Mouse (Mus musculus) adrenal gland, postnatal 10 days (tissue): ENCODE results near the gene Rabgap1l. TPM values are rescaled to one million over a fixed set of nuclear protein-coding genes. Genes with fewer than 3 reads are reported as not detected.

ENCODE experiments used
- DNase-seq: peaks from one replicate; pipeline ENCODE4 v3.0.0; 2021; ENCODE audit warnings: mixed read lengths
- total RNA-seq, 2 experiments: library from RNA; stranded (reverse); gene quantifications; 2 replicates each; pipeline ENCODE4 v1.2.3; 2021

Rabgap1l gene
- total RNA-seq, 2 experiments from 2014 or later: 31.3 to 34.1 TPM

DNA sequence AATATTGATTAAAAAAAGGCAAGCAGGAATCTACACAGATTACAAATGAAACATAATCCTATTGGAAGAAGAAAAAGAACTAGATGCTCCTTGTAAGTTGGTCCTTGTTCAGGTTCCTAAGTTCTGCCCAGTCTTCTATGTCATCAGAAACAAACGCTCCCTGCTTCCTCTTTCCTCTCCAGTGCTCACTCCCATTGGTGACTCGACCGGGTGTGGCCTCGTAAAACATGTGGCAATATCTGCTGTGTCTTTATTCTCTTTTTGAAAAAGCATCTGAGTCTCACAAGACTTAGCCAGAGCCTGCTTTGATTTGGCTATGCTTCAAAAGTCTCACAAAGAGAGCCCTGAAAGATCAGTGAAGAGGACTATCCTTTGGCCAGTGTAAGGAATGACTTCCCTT, 512.4 kb downstream of the Rabgap1l start:
- no peak for DNase-seq

DNA sequence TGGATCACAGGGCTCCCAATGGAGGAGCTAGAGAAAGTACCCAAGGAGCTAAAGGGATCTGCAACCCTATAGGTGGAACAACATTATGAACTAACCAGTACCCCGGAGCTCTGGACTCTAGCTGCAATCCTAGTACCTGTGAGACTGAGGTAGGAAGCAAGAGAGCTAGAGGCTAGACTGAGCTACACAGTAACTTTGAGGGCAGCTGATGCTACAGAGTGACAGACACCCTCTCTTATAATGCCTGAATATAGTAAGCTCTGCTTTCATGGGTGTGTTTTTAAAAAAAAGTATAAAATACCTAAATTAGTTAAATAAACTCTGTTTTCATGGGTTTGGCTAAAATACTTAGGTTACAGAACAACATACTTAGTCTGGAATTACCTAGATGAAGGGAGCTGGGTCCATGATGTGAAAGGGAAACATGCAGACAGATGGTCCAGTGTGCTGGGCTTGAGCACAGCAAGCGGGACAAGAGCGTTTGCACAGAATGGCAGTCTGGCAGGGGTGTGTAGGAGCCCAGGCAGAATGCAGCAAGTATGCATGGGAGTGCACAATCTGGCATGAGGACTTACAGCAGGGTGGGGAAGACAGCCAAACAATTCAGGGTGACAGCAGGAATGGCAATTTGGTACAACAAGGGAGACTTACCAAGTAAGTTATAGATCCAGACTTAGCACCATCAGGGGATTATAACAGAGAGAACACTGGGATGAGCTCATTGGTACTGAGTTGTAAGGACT, 514.9 kb downstream of the Rabgap1l start:
- no peak for DNase-seq

GRCm38 (mm10) chr1:160275248-160275647, 517.8 kb downstream of the Rabgap1l start:
- DNase-seq: no peak

DNA sequence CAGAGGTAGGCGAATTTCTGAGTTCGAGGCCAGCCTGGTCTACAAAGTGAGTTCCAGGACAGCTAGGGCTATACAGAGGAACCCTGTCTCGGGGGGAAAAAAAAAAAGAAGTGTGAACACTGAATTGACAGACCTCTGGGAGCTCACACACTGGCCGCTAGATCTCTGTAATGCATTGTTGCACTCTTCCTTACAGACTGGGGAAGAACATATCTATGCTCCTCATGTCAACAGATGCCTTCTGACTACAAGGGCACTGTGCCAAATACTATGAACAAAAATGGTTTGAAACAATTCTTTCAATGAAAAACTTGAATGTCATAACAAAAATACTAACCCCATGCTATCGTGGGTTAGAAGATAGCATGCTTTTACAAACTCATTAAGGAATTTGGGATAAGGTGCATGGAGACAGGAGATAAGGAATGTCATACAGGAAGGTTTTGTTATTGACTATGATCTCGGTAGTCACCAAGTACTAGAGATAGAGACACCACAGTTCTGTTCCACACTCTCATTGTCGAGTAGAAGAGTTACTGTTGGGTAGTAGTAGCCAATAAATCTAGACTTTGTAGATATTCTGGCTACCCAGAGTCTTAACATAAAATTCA, 519.8 kb downstream of the Rabgap1l start:
- no peak for DNase-seq

DNA sequence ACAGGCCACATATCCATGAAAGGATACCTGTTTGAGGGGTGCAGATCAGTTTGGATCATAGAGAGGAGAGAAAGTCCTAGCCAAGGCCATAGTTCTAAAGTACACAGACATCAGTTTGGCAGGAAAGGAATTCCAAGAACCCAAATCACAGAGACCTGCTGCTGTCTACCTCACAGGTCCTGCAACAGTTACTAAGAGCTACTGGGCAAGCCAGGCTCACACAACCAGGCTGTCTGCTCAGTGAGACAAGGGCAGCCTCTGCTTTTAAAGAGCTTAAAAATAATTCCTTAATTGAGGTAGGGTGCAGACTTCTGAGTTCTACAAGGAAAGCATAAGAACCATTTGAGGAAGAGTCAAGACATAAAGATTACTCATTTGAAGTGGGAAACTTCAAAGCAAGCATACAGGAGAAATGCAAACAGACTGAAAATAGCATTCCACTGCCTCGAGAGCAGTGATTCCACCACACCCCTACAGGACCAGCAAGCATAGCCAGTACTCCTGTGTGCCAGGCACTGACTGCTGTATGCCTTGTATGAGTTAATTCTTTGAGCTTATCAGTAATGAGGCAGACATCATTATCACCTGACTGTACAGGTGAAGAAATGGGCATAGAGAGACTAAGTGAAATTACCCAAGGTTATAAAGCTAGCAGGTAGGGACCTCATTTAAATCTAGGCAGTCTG, 521.6 kb downstream of the Rabgap1l start:
- no peak for DNase-seq

DNA sequence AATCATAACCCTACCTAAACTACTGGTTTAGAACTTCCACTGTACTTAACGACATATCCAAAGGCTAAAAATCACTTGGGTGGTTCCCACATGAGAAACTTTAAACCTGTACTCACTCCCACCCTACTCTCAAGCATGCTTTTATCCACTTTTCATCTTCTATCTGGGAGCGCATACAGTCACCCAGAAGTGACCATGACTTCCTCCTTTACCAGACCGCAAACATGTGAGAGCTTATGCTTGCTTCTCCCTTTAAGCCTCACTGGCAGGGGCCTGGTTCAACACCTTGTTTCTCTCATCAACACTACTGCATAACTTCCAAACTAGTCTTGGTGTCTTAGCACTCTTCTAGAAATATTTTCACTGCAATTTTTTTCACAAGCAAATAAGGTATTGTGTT, 524.7 kb downstream of the Rabgap1l start:
- no peak for DNase-seq

DNA sequence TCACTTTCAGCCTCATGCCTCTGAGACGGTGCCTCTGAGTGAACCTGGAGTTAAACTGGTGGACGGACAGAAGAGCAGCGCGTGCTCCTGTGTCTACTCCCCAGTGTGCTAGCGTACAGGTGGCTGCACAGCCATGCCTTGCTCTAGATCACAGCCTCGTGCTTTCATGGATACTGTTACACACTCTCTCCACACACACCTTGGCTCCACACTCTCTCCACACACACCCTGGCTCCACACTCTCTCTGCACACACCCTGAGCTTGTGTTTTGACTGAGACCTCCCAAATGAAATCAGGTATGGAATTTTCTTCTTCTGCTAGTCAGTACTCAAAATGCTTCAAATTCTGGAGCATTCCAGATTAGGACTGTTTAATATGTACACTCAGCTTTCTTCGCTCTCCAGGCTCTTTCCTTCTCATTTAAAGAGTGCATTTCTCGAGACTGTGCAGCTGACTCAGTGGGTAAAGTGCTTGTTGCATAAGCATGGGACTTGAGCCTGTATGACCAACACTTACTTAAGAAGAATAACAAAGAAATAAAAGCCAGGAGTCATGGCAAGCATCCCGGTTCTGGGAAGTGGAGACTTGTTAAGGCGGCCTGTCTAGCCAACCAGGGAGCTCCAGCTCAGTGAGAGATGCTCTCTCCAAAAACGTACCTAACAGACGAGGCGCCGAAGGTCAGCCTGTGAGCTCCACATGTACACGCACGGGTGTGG, 529.2 kb downstream of the Rabgap1l start:
- DNase-seq: peak; percentile 17

DNA sequence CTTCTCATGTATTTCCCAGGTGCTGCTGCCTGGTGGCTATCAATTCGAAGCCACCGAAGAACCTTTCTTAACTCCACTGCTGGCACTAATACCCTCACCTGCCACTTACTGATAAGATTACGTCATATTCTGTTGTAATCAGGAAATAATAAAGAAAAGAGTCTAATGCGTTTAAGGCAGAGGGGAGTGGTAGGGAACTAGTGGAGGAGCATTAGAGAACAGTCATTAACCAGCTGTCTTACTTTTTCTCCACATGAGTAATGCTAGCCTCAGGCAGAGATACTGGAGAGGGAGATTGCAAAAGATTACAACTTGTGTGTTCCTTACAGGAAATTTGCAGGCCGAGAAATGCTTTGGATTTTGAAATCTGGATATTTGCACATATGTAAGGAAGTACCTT, 530.0 kb downstream of the Rabgap1l start:
- no peak for DNase-seq

DNA sequence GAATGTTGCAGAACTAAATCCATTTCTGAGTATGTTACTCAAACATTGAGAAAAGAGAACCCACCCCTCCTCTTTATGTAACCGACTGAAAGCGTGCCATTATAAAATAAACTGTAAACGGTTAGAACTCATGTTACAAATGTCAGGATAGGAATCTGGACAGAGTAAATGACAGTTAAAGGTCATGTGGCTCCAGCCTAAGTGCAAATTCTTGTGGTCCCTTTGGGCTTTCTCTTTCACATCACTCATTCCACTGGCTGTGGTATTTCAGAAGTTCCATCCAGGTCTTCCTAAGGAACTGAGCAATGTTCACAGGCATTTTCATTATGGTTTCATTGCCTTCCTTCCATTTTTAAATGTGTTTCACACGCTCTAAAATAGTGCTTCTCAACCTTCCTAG, 530.6 kb downstream of the Rabgap1l start:
- no peak for DNase-seq

- no peak for DNase-seq
These were observed 531.2 kb downstream of the Rabgap1l start for GRCm38 (mm10) chr1:160261849-160262248.

DNA sequence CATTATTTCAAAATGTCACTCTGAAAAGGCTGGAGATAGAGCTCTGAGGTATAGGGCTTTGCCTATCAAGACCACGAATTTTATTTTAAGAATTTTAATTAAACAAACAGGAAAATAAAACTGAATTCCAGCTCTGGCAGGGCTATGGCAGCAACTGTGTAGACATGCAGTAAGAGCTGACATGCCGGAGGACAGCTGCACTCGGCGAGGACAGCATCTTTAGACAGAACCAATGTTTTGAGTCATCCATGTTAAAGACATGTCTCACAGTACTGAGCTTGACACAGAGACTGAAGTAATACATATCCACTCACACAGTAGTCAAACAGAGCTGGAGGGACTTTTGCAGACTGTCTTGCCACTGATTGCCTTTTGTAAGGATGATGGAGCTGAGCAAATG, 532.4 kb downstream of the Rabgap1l start:
- no peak for DNase-seq

DNA sequence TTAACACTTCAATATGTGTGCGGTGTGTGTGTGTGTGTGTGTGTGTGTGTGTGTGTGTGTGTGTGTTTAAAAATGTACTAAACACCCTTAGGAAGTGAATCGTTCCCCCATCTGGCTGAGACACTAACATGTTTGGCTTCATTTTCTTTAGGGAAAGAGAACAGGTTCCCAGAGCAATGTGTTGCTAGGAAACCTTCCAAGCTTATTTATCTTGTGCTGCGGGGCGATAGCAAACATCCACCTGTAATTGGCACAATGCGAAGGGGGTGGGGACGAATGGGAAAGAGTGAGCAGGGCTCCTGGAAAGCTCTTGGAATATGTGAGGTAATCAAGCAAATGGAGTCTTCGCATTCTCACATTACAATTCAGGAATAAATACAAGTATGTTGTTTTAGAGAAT, 533.1 kb downstream of the Rabgap1l start:
- DNase-seq: no peak

DNA sequence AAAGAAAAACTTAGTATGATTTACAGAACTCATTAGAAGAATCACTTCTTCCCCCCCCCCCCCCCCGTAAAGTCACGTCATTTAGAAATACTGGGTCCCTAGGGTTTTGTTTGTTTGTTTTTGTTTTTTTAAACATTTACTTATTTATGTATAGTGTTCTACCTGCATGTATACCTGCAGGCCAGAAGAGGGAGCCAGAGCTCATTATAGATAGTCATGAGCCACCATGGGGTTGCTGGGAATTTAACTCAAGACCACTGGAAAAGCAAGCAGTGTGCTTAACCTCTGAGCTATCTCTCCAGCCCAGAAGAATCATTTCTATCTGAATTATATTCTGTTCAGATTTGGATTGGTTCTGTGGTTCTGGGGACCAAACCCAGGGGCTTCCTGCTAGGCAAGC, 539.9 kb downstream of the Rabgap1l start:
- no peak for DNase-seq

DNA sequence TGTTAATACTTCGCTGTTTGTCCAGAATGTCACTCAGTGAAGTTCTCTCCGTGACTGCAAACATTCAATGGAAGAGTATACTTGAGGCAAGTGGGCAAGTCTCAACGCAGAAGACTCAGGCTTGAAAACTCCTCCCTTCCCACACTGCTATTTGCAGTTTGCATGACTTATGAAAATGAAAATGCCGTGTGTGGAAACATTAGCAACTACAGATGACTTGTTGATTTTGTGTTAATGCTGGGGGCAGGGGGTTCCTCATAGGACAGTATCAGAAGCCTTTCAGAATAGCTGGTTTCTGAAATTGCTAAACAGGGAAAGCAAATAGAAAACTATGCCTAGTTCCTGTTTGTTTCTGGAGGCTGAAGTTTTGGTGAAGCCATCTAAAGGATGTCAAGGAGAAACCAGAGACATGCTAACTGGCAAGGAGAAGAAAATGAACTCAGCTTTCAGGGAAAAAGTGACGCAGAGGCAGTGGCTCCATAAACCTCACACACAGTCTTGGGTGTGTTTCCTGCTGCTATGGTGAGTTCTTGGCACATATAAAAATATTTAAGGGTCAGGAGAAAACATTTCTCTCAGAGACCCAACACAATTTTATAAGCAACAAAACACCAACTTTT, 541.5 kb downstream of the Rabgap1l start:
- DNase-seq: no peak

DNA sequence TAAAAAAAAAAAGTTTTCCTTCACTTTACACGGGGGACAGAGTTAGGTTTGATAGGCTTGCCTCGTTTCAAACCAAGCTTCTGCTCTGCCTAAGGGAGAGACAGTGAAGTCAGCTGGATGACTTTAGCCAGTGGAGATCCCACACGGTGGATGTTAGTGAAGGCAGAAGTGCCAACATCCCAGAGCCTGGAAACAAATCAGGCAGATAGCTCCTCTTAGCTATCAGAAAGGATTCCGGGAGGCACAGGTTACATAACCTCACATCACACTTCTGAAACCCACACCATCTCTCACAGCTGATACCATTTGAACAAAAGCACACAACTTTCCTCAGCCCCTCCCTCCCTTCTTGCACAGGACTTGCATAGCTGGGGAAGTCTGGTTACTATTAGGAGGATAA, 542.2 kb downstream of the Rabgap1l start:
- DNase-seq: no peak

GRCm38 (mm10) chr1:160249786-160250185, 543.2 kb downstream of the Rabgap1l start:
- no peak for DNase-seq

GRCm38 (mm10) chr1:160247473-160247872, 545.5 kb downstream of the Rabgap1l start:
- DNase-seq: no peak

- no peak for DNase-seq
These were observed 546.2 kb downstream of the Rabgap1l start for GRCm38 (mm10) chr1:160246844-160247243.

- DNase-seq: no peak
These were observed 547.1 kb downstream of the Rabgap1l start for GRCm38 (mm10) chr1:160245954-160246353.

- DNase-seq: no peak
These were observed 548.3 kb downstream of the Rabgap1l start for GRCm38 (mm10) chr1:160244689-160245088.

GRCm38 (mm10) chr1:160240091-160240490, 552.9 kb downstream of the Rabgap1l start:
- no peak for DNase-seq

DNA sequence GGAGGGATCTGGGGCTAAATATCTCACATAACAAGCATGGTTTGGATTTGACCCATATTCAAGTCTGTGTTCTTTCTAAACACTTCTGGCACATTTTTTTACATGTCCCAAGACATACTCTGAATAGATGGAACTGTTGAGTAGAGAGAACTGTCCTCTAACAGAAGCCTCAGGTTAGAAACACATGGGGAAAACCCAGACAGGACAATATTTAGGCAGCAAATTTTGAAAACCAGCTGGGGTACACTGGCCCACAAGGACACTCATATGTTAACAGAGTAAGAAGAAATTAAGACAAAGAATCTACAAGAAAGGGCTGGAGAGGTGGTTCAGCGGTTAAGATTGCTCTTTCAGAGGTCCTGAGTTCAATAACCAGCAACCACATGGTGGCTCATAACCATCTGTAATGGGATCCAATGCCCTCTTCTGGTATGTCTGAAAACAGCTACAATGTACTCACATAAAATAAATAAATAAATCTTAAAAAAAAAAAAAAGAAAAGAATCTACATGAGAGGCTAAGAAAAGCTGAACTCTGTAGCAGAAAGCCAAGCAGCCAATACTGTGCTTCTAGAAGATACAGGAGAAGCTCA, 554.1 kb downstream of the Rabgap1l start:
- no peak for DNase-seq
